Mouse (Mus musculus): ENCODE measurements around the gene Krt31.
A peak's percentile ranks its signal among the peaks of the same experiment; 100 is the strongest.

The Krt31 gene

DNA sequence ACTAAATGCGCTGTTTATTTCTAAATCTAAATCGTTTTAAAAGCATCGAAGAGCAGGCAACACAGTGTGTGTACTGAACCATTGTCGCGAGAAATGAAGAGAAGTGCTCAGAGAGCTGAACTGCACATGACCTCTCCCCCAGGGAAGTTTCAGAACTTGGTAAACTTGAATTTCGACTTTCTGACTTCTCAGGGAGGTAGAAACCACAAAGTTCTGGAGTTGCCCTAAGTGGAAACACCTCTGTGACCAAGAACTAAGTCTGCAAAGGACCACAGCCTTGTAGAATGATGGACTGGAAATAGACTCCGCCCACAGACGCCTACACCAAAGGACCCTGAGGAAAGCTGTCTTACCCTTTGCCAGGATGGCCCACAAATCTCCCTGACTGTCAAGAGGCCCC, 44.4 kb downstream of the Krt31 start:
- no peak for DNase-seq

DNA sequence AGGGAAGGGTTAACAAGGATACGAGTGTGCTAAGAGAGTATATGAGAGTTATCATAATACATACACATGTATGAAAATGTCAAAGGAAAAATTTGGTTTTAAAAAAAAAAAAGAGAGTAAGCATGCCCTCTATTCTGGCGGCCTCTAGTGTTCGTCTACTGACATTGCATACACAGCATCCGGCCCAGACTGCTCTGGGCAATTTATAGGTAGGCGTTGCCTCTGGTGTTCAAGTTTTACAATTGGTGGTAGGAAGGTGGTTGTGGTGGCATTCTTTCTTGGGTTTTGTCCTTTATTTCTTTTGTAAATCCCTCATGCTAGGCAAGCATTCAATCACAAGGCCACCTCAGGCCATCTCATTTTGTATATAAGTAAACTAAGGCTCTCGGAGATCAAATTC, 45.5 kb downstream of the Krt31 start:
- peak; percentile 39 to 58 for DNase-seq

DNA sequence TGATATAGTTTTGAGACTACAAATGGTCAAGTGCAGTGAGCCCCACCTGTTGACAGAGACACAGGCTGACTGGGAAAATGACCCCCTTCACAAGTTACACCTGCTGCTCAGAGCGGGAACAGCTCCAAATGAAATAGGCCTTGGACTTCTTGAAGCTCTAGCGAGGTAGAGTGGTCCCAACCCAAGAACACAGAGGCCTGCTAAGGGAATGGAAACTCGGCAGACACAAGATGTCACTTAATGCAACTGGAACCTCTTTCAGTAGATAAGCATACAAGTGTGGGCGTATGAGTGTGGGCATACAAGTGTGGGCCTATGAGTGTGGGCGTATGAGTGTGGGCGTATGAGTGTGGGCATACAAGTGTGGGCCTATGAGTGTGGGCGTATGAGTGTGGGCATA, 51.3 kb downstream of the Krt31 start:
- no peak for DNase-seq
